Mouse (Mus musculus): ENCODE data around the gene Wscd2. TPM values are rescaled to one million over a fixed set of nuclear protein-coding genes. Genes with fewer than 3 reads are reported as not detected.

Wscd2 gene
- total RNA-seq, 1 experiment, result 2.6 TPM

- H3K9me3 ChIP-seq (ENCODE audit: control insufficient read depth, insufficient read depth, low read depth, low read length), result no peaks in the 10 kb centered on the region
- DNase-seq (ENCODE audit: low read depth, low spot score), result no peak
- TF ChIP-seq HCFC1 (IDR thresholded peaks at IDR 0.05; ENCODE audit: borderline replicate concordance, insufficient read depth, low read length) (no peak), CHD2 (IDR thresholded peaks at IDR 0.05; ENCODE audit: low read depth, low read length) (no peak), ZC3H11A (IDR thresholded peaks at IDR 0.05; ENCODE audit: borderline replicate concordance, low read depth, low read length) (no peak), ZNF384 (IDR thresholded peaks at IDR 0.05; ENCODE audit: low read depth, low read length) (no peak), MAFK (IDR thresholded peaks at IDR 0.05; ENCODE audit: insufficient read depth, low read depth, low read length) (no peak)
- in situ Hi-C loops (cut with MboI; ENCODE audit: low sequenced_read_pairs in 2 of 2, unreplicated experiment in 2 of 2), result no loop called here
- no peaks in the 10 kb centered on the region for H3K36me3 ChIP-seq (ENCODE audit: control insufficient read depth, insufficient read depth, low read length, poor library complexity, severe bottlenecking)
- peaks cover 0 to 18% of the 10 kb centered on the region in 2 experiments; a peak in 1 of 4 replicates for H3K4me1 ChIP-seq (ENCODE audit: control insufficient read depth in 2 of 2, insufficient read depth in 2 of 2, low read length in 2 of 2, poor library complexity in 1 of 2)
- H3K4me3 ChIP-seq (ENCODE audit: insufficient read depth in 1 of 2, low read depth in 1 of 2, low read length in 2 of 2, poor library complexity in 1 of 2, severe bottlenecking in 1 of 2), result no peak overlapping the region
- H3K9ac ChIP-seq (ENCODE audit: insufficient read depth, low read depth, low read length, poor library complexity, severe bottlenecking), result no peak overlapping the region
- H3K27ac ChIP-seq (ENCODE audit: insufficient read depth, low read depth, low read length, poor library complexity, severe bottlenecking), result no peak overlapping the region
Measured at GRCm38 (mm10) chr5:113517387-113517786, 27.3 kb downstream of the Wscd2 start.

DNA sequence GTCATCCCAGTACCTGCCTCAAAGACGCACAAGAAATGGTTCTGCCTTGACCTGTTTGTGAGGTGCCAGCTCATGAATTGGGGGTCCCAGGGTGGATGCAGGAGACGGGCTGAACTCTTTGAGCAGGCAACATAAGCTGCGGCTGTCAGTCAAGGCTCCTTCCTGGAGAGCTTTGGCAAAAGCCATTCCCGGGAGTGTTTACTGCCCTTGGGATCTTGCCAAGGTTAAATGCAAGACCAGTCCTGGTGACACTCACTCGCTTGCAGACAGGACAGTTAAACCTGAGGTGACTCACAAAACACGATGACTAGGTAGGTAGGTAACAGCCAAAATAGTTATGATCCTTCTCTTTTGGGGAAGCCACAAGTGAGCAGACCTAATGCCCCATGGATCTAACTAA is 30.9 kb downstream of the Wscd2 start:
- Histone ChIP-seq H3K4me1 (ENCODE audit: control insufficient read depth in 2 of 2, insufficient read depth in 2 of 2, low read length in 2 of 2, poor library complexity in 1 of 2) (peaks cover 0 to 11% of the 10 kb centered on the region in 2 experiments; a peak in 1 of 4 replicates), H3K9ac (ENCODE audit: insufficient read depth, low read depth, low read length, poor library complexity, severe bottlenecking) (no peak overlapping the region), H3K27ac (ENCODE audit: insufficient read depth, low read depth, low read length, poor library complexity, severe bottlenecking) (no peak overlapping the region; the same call in 1 of the 2 replicates), H3K4me3 (ENCODE audit: insufficient read depth in 1 of 2, low read depth in 1 of 2, low read length in 2 of 2, poor library complexity in 1 of 2, severe bottlenecking in 1 of 2) (no peak overlapping the region), H3K9me3 (ENCODE audit: control insufficient read depth, insufficient read depth, low read depth, low read length) (no peaks in the 10 kb centered on the region), H3K36me3 (ENCODE audit: control insufficient read depth, insufficient read depth, low read length, poor library complexity, severe bottlenecking) (no peaks in the 10 kb centered on the region)
- TF ChIP-seq CHD2 (IDR thresholded peaks at IDR 0.05; ENCODE audit: low read depth, low read length) (no peak), ZC3H11A (IDR thresholded peaks at IDR 0.05; ENCODE audit: borderline replicate concordance, low read depth, low read length) (no peak), MAFK (IDR thresholded peaks at IDR 0.05; ENCODE audit: insufficient read depth, low read depth, low read length) (no peak)
- no peak for DNase-seq (ENCODE audit: low read depth, low spot score)
- in situ Hi-C loops (cut with MboI; ENCODE audit: low sequenced_read_pairs in 2 of 2, unreplicated experiment in 2 of 2), result no loop called here

DNA sequence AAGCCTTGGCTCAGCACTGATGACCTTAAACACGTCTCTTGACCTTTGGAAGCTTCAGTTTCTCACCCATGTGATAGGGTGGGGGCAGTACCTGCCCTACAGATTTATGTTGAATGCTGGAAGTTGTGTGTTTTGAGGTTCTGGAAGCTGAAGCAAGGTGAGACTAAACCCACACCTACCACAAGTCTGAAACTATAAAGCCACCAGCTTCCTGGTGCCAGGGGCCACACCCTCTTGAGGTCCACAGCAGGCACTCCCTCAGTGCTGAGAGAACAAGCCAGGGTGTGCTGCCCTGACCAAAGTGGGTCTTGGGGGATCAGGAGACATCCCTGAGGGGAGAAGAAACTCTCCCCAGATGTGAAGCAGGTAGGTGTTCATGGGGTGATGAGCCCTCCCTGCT is 48.7 kb downstream of the Wscd2 start:
- Histone ChIP-seq H3K27ac (ENCODE audit: insufficient read depth, low read depth, low read length, poor library complexity, severe bottlenecking) (no peak overlapping the region), H3K4me1 (ENCODE audit: control insufficient read depth in 2 of 2, insufficient read depth in 2 of 2, low read length in 2 of 2, poor library complexity in 1 of 2) (peaks cover 5 to 11% of the 10 kb centered on the region in 2 experiments; a peak in 3 of 4 replicates), H3K36me3 (ENCODE audit: control insufficient read depth, insufficient read depth, low read length, poor library complexity, severe bottlenecking) (no peaks in the 10 kb centered on the region), H3K9me3 (ENCODE audit: control insufficient read depth, insufficient read depth, low read depth, low read length) (no peaks in the 10 kb centered on the region), H3K4me3 (ENCODE audit: insufficient read depth in 1 of 2, low read depth in 1 of 2, low read length in 2 of 2, poor library complexity in 1 of 2, severe bottlenecking in 1 of 2) (no peak overlapping the region), H3K9ac (ENCODE audit: insufficient read depth, low read depth, low read length, poor library complexity, severe bottlenecking) (no peak overlapping the region)
- in situ Hi-C loops (cut with MboI; ENCODE audit: low sequenced_read_pairs in 2 of 2, unreplicated experiment in 2 of 2), result no loop called here
- TF ChIP-seq ZNF384 (IDR thresholded peaks at IDR 0.05; ENCODE audit: low read depth, low read length) (no peak), CHD2 (IDR thresholded peaks at IDR 0.05; ENCODE audit: low read depth, low read length) (no peak), MAFK (IDR thresholded peaks at IDR 0.05; ENCODE audit: insufficient read depth, low read depth, low read length) (no peak), ZC3H11A (IDR thresholded peaks at IDR 0.05; ENCODE audit: borderline replicate concordance, low read depth, low read length) (no peak), HCFC1 (IDR thresholded peaks at IDR 0.05; ENCODE audit: borderline replicate concordance, insufficient read depth, low read length) (no peak)
- no peak for DNase-seq (ENCODE audit: low read depth, low spot score)

- TF ChIP-seq ZNF384 (IDR thresholded peaks at IDR 0.05; ENCODE audit: low read depth, low read length) (no peak), ZC3H11A (IDR thresholded peaks at IDR 0.05; ENCODE audit: borderline replicate concordance, low read depth, low read length) (no peak), HCFC1 (IDR thresholded peaks at IDR 0.05; ENCODE audit: borderline replicate concordance, insufficient read depth, low read length) (no peak), CHD2 (IDR thresholded peaks at IDR 0.05; ENCODE audit: low read depth, low read length) (no peak), MAFK (IDR thresholded peaks at IDR 0.05; ENCODE audit: insufficient read depth, low read depth, low read length) (no peak)
- DNase-seq (ENCODE audit: low read depth, low spot score), result no peak
- Histone ChIP-seq H3K9me3 (ENCODE audit: control insufficient read depth, insufficient read depth, low read depth, low read length) (no peaks in the 10 kb centered on the region), H3K4me3 (ENCODE audit: insufficient read depth in 1 of 2, low read depth in 1 of 2, low read length in 2 of 2, poor library complexity in 1 of 2, severe bottlenecking in 1 of 2) (no peak overlapping the region), H3K4me1 (ENCODE audit: control insufficient read depth in 2 of 2, insufficient read depth in 2 of 2, low read length in 2 of 2, poor library complexity in 1 of 2) (peaks cover 5 to 11% of the 10 kb centered on the region in 2 experiments; a peak in 3 of 4 replicates), H3K9ac (ENCODE audit: insufficient read depth, low read depth, low read length, poor library complexity, severe bottlenecking) (no peak overlapping the region), H3K36me3 (ENCODE audit: control insufficient read depth, insufficient read depth, low read length, poor library complexity, severe bottlenecking) (no peaks in the 10 kb centered on the region), H3K27ac (ENCODE audit: insufficient read depth, low read depth, low read length, poor library complexity, severe bottlenecking) (no peak overlapping the region)
- in situ Hi-C loops (cut with MboI; ENCODE audit: low sequenced_read_pairs in 2 of 2, unreplicated experiment in 2 of 2), result no loop called here
Measured at GRCm38 (mm10) chr5:113539438-113539837, 49.3 kb downstream of the Wscd2 start.

DNA sequence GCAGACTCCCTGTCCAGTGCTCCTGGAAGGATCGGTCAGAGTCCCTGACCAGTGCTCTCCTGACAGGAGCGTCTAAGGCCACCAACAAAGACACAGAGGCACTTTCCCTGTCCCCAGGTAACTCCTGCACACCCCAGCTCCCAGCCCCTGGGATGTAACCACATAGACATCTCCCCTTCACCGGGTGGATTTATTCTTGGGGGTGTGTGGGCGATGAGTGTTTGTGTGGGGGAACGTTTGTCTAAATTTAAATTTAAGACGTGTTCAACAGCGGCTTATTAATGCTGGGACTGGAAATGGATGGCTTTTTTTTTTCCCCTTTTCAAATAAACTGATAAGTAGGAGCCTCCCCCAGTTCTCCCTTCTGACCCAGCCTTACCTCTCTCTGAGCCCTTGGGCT is 49.7 kb downstream of the Wscd2 start:
- DNase-seq (ENCODE audit: low read depth, low spot score), result no peak
- peaks cover 5 to 11% of the 10 kb centered on the region in 2 experiments; a peak in 3 of 4 replicates for H3K4me1 ChIP-seq (ENCODE audit: control insufficient read depth in 2 of 2, insufficient read depth in 2 of 2, low read length in 2 of 2, poor library complexity in 1 of 2)
- H3K4me3 ChIP-seq (ENCODE audit: insufficient read depth in 1 of 2, low read depth in 1 of 2, low read length in 2 of 2, poor library complexity in 1 of 2, severe bottlenecking in 1 of 2), result no peak overlapping the region
- no peak overlapping the region for H3K27ac ChIP-seq (ENCODE audit: insufficient read depth, low read depth, low read length, poor library complexity, severe bottlenecking)
- H3K9ac ChIP-seq (ENCODE audit: insufficient read depth, low read depth, low read length, poor library complexity, severe bottlenecking), result no peak overlapping the region
- no peaks in the 10 kb centered on the region for H3K9me3 ChIP-seq (ENCODE audit: control insufficient read depth, insufficient read depth, low read depth, low read length)
- in situ Hi-C loops (cut with MboI; ENCODE audit: low sequenced_read_pairs in 2 of 2, unreplicated experiment in 2 of 2), result no loop called here
- H3K36me3 ChIP-seq (ENCODE audit: control insufficient read depth, insufficient read depth, low read length, poor library complexity, severe bottlenecking), result no peaks in the 10 kb centered on the region
- TF ChIP-seq MAFK (IDR thresholded peaks at IDR 0.05; ENCODE audit: insufficient read depth, low read depth, low read length) (no peak), HCFC1 (IDR thresholded peaks at IDR 0.05; ENCODE audit: borderline replicate concordance, insufficient read depth, low read length) (no peak), CHD2 (IDR thresholded peaks at IDR 0.05; ENCODE audit: low read depth, low read length) (no peak)
